Mouse (Mus musculus): ENCODE results near the gene Dyrk1b. TPM values are rescaled to one million over a fixed set of nuclear protein-coding genes. Genes with fewer than 3 reads are reported as not detected.

The Dyrk1b gene
- 2.8 TPM for polyA plus RNA-seq (2015; fragmentation: Illumina TruSeq; extraction: RNeasy Lipid Tissue Mini Kit (QIAGEN cat#74804); ENCODE audit: insufficient read depth, low replicate concordance)

GRCm38 (mm10) chr7:28179228-28179627, at the start of gene Dyrk1b:
TSS of gene Dyrk1b (plus strand) at chr7:28179469.

GRCm38 (mm10) chr7:28169489-28170422, 9.5 kb upstream of the Dyrk1b start, which contains the start of gene Fbl:
TSS of gene Fbl (plus strand) at chr7:28169710.

Other genes with a start within 250 kb of the Dyrk1b start
- gene Zfp780b, start 200.3 kb upstream of the Dyrk1b start, polyA plus RNA-seq (2015; fragmentation: Illumina TruSeq; extraction: RNeasy Lipid Tissue Mini Kit (QIAGEN cat#74804); ENCODE audit: insufficient read depth, low replicate concordance) = 19.0 TPM
- gene Zfp850, start 165.4 kb upstream of the Dyrk1b start, polyA plus RNA-seq (2015; fragmentation: Illumina TruSeq; extraction: RNeasy Lipid Tissue Mini Kit (QIAGEN cat#74804); ENCODE audit: insufficient read depth, low replicate concordance) = 10.2 TPM
- 104 TPM for gene Psmc4, start 129.4 kb upstream of the Dyrk1b start, polyA plus RNA-seq (2015; fragmentation: Illumina TruSeq; extraction: RNeasy Lipid Tissue Mini Kit (QIAGEN cat#74804); ENCODE audit: insufficient read depth, low replicate concordance)
- 0.21 TPM for gene Fcgbp, start 108.2 kb upstream of the Dyrk1b start, polyA plus RNA-seq (2015; fragmentation: Illumina TruSeq; extraction: RNeasy Lipid Tissue Mini Kit (QIAGEN cat#74804); ENCODE audit: insufficient read depth, low replicate concordance)
- gene 9530053A07Rik, start 50.0 kb upstream of the Dyrk1b start, polyA plus RNA-seq (2015; fragmentation: Illumina TruSeq; extraction: RNeasy Lipid Tissue Mini Kit (QIAGEN cat#74804); ENCODE audit: insufficient read depth, low replicate concordance) = not detected
- 101 TPM for gene Fbl, start 9.8 kb upstream of the Dyrk1b start, polyA plus RNA-seq (2015; fragmentation: Illumina TruSeq; extraction: RNeasy Lipid Tissue Mini Kit (QIAGEN cat#74804); ENCODE audit: insufficient read depth, low replicate concordance)
- 4.0 TPM for gene Eid2, start 88.4 kb downstream of the Dyrk1b start, polyA plus RNA-seq (2015; fragmentation: Illumina TruSeq; extraction: RNeasy Lipid Tissue Mini Kit (QIAGEN cat#74804); ENCODE audit: insufficient read depth, low replicate concordance)
- gene Eid2b, start 98.3 kb downstream of the Dyrk1b start, polyA plus RNA-seq (2015; fragmentation: Illumina TruSeq; extraction: RNeasy Lipid Tissue Mini Kit (QIAGEN cat#74804); ENCODE audit: insufficient read depth, low replicate concordance) = 6.2 TPM
- gene Selenov, start 111.7 kb downstream of the Dyrk1b start, polyA plus RNA-seq (2015; fragmentation: Illumina TruSeq; extraction: RNeasy Lipid Tissue Mini Kit (QIAGEN cat#74804); ENCODE audit: insufficient read depth, low replicate concordance) = not detected
- gene Dll3, start 122.8 kb downstream of the Dyrk1b start, polyA plus RNA-seq (2015; fragmentation: Illumina TruSeq; extraction: RNeasy Lipid Tissue Mini Kit (QIAGEN cat#74804); ENCODE audit: insufficient read depth, low replicate concordance) = not detected
- 17.4 TPM for gene Timm50, start 132.6 kb downstream of the Dyrk1b start, polyA plus RNA-seq (2015; fragmentation: Illumina TruSeq; extraction: RNeasy Lipid Tissue Mini Kit (QIAGEN cat#74804); ENCODE audit: insufficient read depth, low replicate concordance)
- 76.8 TPM for gene Supt5, start 159.3 kb downstream of the Dyrk1b start, polyA plus RNA-seq (2015; fragmentation: Illumina TruSeq; extraction: RNeasy Lipid Tissue Mini Kit (QIAGEN cat#74804); ENCODE audit: insufficient read depth, low replicate concordance)
- 2,610 TPM for gene Rps16, start 171.2 kb downstream of the Dyrk1b start, polyA plus RNA-seq (2015; fragmentation: Illumina TruSeq; extraction: RNeasy Lipid Tissue Mini Kit (QIAGEN cat#74804); ENCODE audit: insufficient read depth, low replicate concordance)
- 62.1 TPM for gene Plekhg2, start 193.1 kb downstream of the Dyrk1b start, polyA plus RNA-seq (2015; fragmentation: Illumina TruSeq; extraction: RNeasy Lipid Tissue Mini Kit (QIAGEN cat#74804); ENCODE audit: insufficient read depth, low replicate concordance)
- gene Zfp36, start 200.8 kb downstream of the Dyrk1b start, polyA plus RNA-seq (2015; fragmentation: Illumina TruSeq; extraction: RNeasy Lipid Tissue Mini Kit (QIAGEN cat#74804); ENCODE audit: insufficient read depth, low replicate concordance) = 93.6 TPM
- gene Med29, start 213.2 kb downstream of the Dyrk1b start, polyA plus RNA-seq (2015; fragmentation: Illumina TruSeq; extraction: RNeasy Lipid Tissue Mini Kit (QIAGEN cat#74804); ENCODE audit: insufficient read depth, low replicate concordance) = 6.7 TPM
- 170 TPM for gene Paf1, start 213.5 kb downstream of the Dyrk1b start, polyA plus RNA-seq (2015; fragmentation: Illumina TruSeq; extraction: RNeasy Lipid Tissue Mini Kit (QIAGEN cat#74804); ENCODE audit: insufficient read depth, low replicate concordance)

Measured in spleen, adult 10 weeks (tissue).